7 mouse cellular contexts compared by ENCODE assay signal in genomic region chr17:56032831-56033230, GRCm38 (mm10). TPM values are rescaled to one million over a fixed set of nuclear protein-coding genes. Genes with fewer than 3 reads are reported as not detected.
A peak's percentile ranks its signal among the peaks of the same experiment; 100 is the strongest.
DNase-seq lines count a peak whose midpoint lies in the region; ATAC-seq and TF ChIP-seq lines count a peak whose summit lies in the region.

No protein-coding gene starts in this region.

- peak overlapping the region; percentile 35 for H3K4me2 ChIP-seq in kidney, embryonic 15.5 days
- H3K4me2 ChIP-seq in CH12.LX (ENCODE audit: insufficient read depth, low read depth, poor library complexity, severe bottlenecking), result peak overlapping the region; percentile 47
- peak overlapping the region; percentile 22; the same call in 1 of the 2 replicates for H3K4me2 ChIP-seq in embryonic facial prominence, embryonic 15.5 days (replicated peaks)

- H3K79me2 ChIP-seq in CH12.LX (replicated peaks; ENCODE audit: control insufficient read depth, extremely low read depth, insufficient read depth, poor library complexity, severe bottlenecking), result peaks cover 75% of the 10 kb centered on the region

- no peak for TF ChIP-seq RAD21 in CH12.LX (IDR thresholded peaks at IDR 0.05; ENCODE audit: low read depth, low read length)

- dilution Hi-C loops in CH12.LX (cut with MboI; ENCODE audit: extremely low pct_ligation_motif_present, extremely low pct_unique_long_range_greater_than_20kb, low sequenced_read_pairs), result no loop called here

- no peak for TF ChIP-seq CTCF in CH12.LX (conservative IDR thresholded peaks at IDR 0.05 in 1 of 2, IDR thresholded peaks at IDR 0.05 in 1 of 2; ENCODE audit: low read depth in 2 of 2, low read length in 2 of 2)

- in situ Hi-C loops in CH12.LX (cut with MboI; ENCODE audit: low pct_ligation_motif_present, low pct_unique_long_range_greater_than_20kb, low sequenced_read_pairs), result no loop called here

- H3K36me3 ChIP-seq in kidney, embryonic 15.5 days, result peaks cover 48% of the 10 kb centered on the region
- H3K36me3 ChIP-seq in CH12.LX (replicated peaks in 1 of 2; ENCODE audit: control insufficient read depth in 1 of 2, insufficient read depth in 1 of 2, low read length in 1 of 2), result peaks cover 31 to 60% of the 10 kb centered on the region in 2 experiments
- peaks cover 46% of the 10 kb centered on the region for H3K36me3 ChIP-seq in embryonic facial prominence, embryonic 15.5 days

- no peak for TF ChIP-seq POLR2A in CH12.LX (IDR thresholded peaks at IDR 0.05; ENCODE audit: low read depth, low read length)

- ATAC-seq in kidney, embryonic 15.5 days (replicated peaks; ENCODE audit: low FRiP score), result no peak
- no peak for ATAC-seq in embryonic facial prominence, embryonic 15.5 days (ENCODE audit: insufficient number of reproducible peaks, low FRiP score, low TSS enrichment, low read depth)
- ATAC-seq in neutrophil, adult 5-6 weeks (ENCODE audit: extremely low read depth, insufficient number of reproducible peaks, low FRiP score, poor library complexity, severe bottlenecking), result peak; percentile 49

- no peak for DNase-seq in kidney, adult 9 months
- peak; percentile 48 for DNase-seq in CH12.LX (ENCODE audit: extremely low read depth)
- no peak for DNase-seq in ovary, postnatal 14 days (ENCODE audit: low spot score)
- DNase-seq in gastrocnemius, postnatal 10 days, result no peak

- peaks cover 65% of the 10 kb centered on the region for H3K4me1 ChIP-seq in kidney, embryonic 15.5 days
- peaks cover 19 to 78% of the 10 kb centered on the region in 2 experiments for H3K4me1 ChIP-seq in CH12.LX (ENCODE audit: control insufficient read depth in 1 of 2, insufficient read depth in 2 of 2)
- peaks cover 56% of the 10 kb centered on the region for H3K4me1 ChIP-seq in embryonic facial prominence, embryonic 15.5 days

- H3K27ac ChIP-seq in kidney, embryonic 15.5 days, result peak overlapping the region; percentile 49
- peak overlapping the region; percentile 3; the same call in 1 of the 2 replicates for H3K27ac ChIP-seq in CH12.LX (ENCODE audit: insufficient read depth, low read depth)
- H3K27ac ChIP-seq in embryonic facial prominence, embryonic 15.5 days (replicated peaks), result no peak overlapping the region

- 68% methylated on average over 7 of the region's 7 CpGs for WGBS in kidney, embryonic 15.5 days
- 79% methylated on average over 7 of the region's 7 CpGs for WGBS in embryonic facial prominence, embryonic 15.5 days

- H3K4me3 ChIP-seq in kidney, embryonic 15.5 days (replicated peaks), result no peak overlapping the region
- no peak overlapping the region for H3K4me3 ChIP-seq in CH12.LX (replicated peaks in 1 of 3; ENCODE audit: low read depth in 2 of 3, low read length in 2 of 3, poor library complexity in 1 of 3)
- H3K4me3 ChIP-seq in embryonic facial prominence, embryonic 15.5 days (replicated peaks), result no peak overlapping the region

- H3K27me3 ChIP-seq in kidney, embryonic 15.5 days, result no peaks in the 10 kb centered on the region
- H3K27me3 ChIP-seq in CH12.LX (replicated peaks), result no peaks in the 10 kb centered on the region
- no peaks in the 10 kb centered on the region for H3K27me3 ChIP-seq in embryonic facial prominence, embryonic 15.5 days

- H3K9me3 ChIP-seq in kidney, embryonic 15.5 days (replicated peaks), result no peaks in the 10 kb centered on the region
- H3K9me3 ChIP-seq in CH12.LX (replicated peaks; ENCODE audit: low read length), result no peaks in the 10 kb centered on the region
- no peaks in the 10 kb centered on the region for H3K9me3 ChIP-seq in embryonic facial prominence, embryonic 15.5 days (replicated peaks)

- H3K9ac ChIP-seq in kidney, embryonic 15.5 days, result 0 out of 2 replicates have a peak overlapping the region, but pooled peaks have one; percentile 26
- H3K9ac ChIP-seq in CH12.LX (ENCODE audit: insufficient read depth, low read depth), result no peak overlapping the region
- H3K9ac ChIP-seq in embryonic facial prominence, embryonic 15.5 days, result no peak overlapping the region

- TF ChIP-seq EP300 in CH12.LX (IDR thresholded peaks at IDR 0.05; ENCODE audit: low read length), result no peak

TF ChIP-seq in CH12.LX, 34 proteins besides CTCF, POLR2A, EP300 and RAD21:
- TF ChIP-seq SMC3 (IDR thresholded peaks at IDR 0.05; ENCODE audit: low read depth, low read length) (no peak), NRF1 (IDR thresholded peaks at IDR 0.05; ENCODE audit: low read depth, low read length) (no peak), JUN (IDR thresholded peaks at IDR 0.05; ENCODE audit: insufficient read depth, low read depth, low read length) (no peak), JUND (conservative IDR thresholded peaks at IDR 0.05; ENCODE audit: low read depth, low read length) (no peak), NELFE (IDR thresholded peaks at IDR 0.05; ENCODE audit: low read depth, low read length) (no peak)

RNA-seq across cellular contexts. Expression of gene Sh3gl1, which starts 3.6 kb away (rescaled TPM):
- 168 and 175 TPM in 2 replicates for polyA plus RNA-seq in kidney, embryonic 15.5 days (2015; fragmentation: Nextera tagmentation; extraction: Ambion mirVana)
- total RNA-seq in CH12.LX (2012; rRNA removed), result 29.3 and 33.5 TPM in 2 replicates
- 38.0 and 39.4 TPM in 2 replicates for total RNA-seq in CH12.LX (2014; rRNA removed)
- 32.1 and 39.0 TPM in 2 replicates for polyA plus RNA-seq in CH12.LX (2012; ENCODE audit: insufficient read length, low read depth)
- polyA plus RNA-seq in embryonic facial prominence, embryonic 15.5 days (2015; fragmentation: Nextera tagmentation; extraction: Ambion mirVana), result 194 and 201 TPM in 2 replicates
- total RNA-seq in neutrophil, adult 5-6 weeks (2017), result 44.8 and 48.6 TPM in 2 replicates
- 10 to 100 TPM; 25.7 to 35.0 TPM for total RNA-seq in gastrocnemius, postnatal 10 days (2021)

RNA-seq across cellular contexts. Expression of gene Chaf1a, which starts 7.4 kb away (rescaled TPM):
- polyA plus RNA-seq in kidney, embryonic 15.5 days (2015; fragmentation: Nextera tagmentation; extraction: Ambion mirVana), result 26.9 and 30.8 TPM in 2 replicates
- total RNA-seq in CH12.LX (2012; rRNA removed), result 39.3 and 55.0 TPM in 2 replicates
- 18.4 and 18.6 TPM in 2 replicates for total RNA-seq in CH12.LX (2014; rRNA removed)
- polyA plus RNA-seq in CH12.LX (2012; ENCODE audit: insufficient read length, low read depth), result 97.1 and 135 TPM in 2 replicates
- 21.6 and 23.0 TPM in 2 replicates for polyA plus RNA-seq in embryonic facial prominence, embryonic 15.5 days (2015; fragmentation: Nextera tagmentation; extraction: Ambion mirVana)
- 1.4 TPM in 2 replicates for total RNA-seq in neutrophil, adult 5-6 weeks (2017)
- 1 to 10 TPM; 3.6 to 8.7 TPM for total RNA-seq in gastrocnemius, postnatal 10 days (2021)

RNA-seq across cellular contexts. Expression of gene Mpnd, which starts 27.3 kb away (rescaled TPM):
- polyA plus RNA-seq in kidney, embryonic 15.5 days (2015; fragmentation: Nextera tagmentation; extraction: Ambion mirVana), result 97.4 and 103 TPM in 2 replicates
- total RNA-seq in CH12.LX (2012; rRNA removed), result 38.9 and 55.1 TPM in 2 replicates
- total RNA-seq in CH12.LX (2014; rRNA removed), result 23.4 and 24.5 TPM in 2 replicates
- polyA plus RNA-seq in CH12.LX (2012; ENCODE audit: insufficient read length, low read depth), result 25.3 and 26.8 TPM in 2 replicates
- 91.3 and 97.2 TPM in 2 replicates for polyA plus RNA-seq in embryonic facial prominence, embryonic 15.5 days (2015; fragmentation: Nextera tagmentation; extraction: Ambion mirVana)
- 64.9 and 86.9 TPM in 2 replicates for total RNA-seq in neutrophil, adult 5-6 weeks (2017)
- total RNA-seq in gastrocnemius, postnatal 10 days (2021), result 10 to 100 TPM; 31.6 to 36.9 TPM

RNA-seq across cellular contexts. Expression of gene Stap2, which starts 27.4 kb away (rescaled TPM):
- 14.5 and 15.5 TPM in 2 replicates for polyA plus RNA-seq in kidney, embryonic 15.5 days (2015; fragmentation: Nextera tagmentation; extraction: Ambion mirVana)
- total RNA-seq in CH12.LX (2012; rRNA removed) (2.2 and 3.2 TPM in 2 replicates), CH12.LX (2014; rRNA removed) (0.41 and 0.52 TPM in 2 replicates)
- polyA plus RNA-seq in CH12.LX (2012; ENCODE audit: insufficient read length, low read depth), result 0.51 and 0.91 TPM in 2 replicates
- 23.6 and 24.5 TPM in 2 replicates for polyA plus RNA-seq in embryonic facial prominence, embryonic 15.5 days (2015; fragmentation: Nextera tagmentation; extraction: Ambion mirVana)
- 1.6 TPM in 1 of 2 replicates, not detected in the other for total RNA-seq in neutrophil, adult 5-6 weeks (2017)
- total RNA-seq in gastrocnemius, postnatal 10 days (2021), result 1 to 10 TPM; 4.7 to 8.1 TPM

RNA-seq across cellular contexts. Expression of gene Ubxn6, which starts 42.0 kb away (rescaled TPM):
- 42.2 and 45.6 TPM in 2 replicates for polyA plus RNA-seq in kidney, embryonic 15.5 days (2015; fragmentation: Nextera tagmentation; extraction: Ambion mirVana)
- total RNA-seq in CH12.LX (2012; rRNA removed), result 26.8 and 27.8 TPM in 2 replicates
- 23.9 and 29.1 TPM in 2 replicates for total RNA-seq in CH12.LX (2014; rRNA removed)
- polyA plus RNA-seq in CH12.LX (2012; ENCODE audit: insufficient read length, low read depth), result 24.6 and 26.9 TPM in 2 replicates
- 46.4 and 51.6 TPM in 2 replicates for polyA plus RNA-seq in embryonic facial prominence, embryonic 15.5 days (2015; fragmentation: Nextera tagmentation; extraction: Ambion mirVana)
- 31.3 and 49.5 TPM in 2 replicates for total RNA-seq in neutrophil, adult 5-6 weeks (2017)
- 10 to 100 TPM; 37.8 to 39.0 TPM for total RNA-seq in gastrocnemius, postnatal 10 days (2021)
